Mouse (Mus musculus) liver, adult (tissue): ENCODE measurements around the gene Epb41l2.

Experiments used
- GATA4 ChIP-seq: IDR thresholded peaks from 2 replicates; pipeline ENCODE4 v1.6.1; 2014; ENCODE audit warnings: mild to moderate bottlenecking, low read length; ENCODE audit not compliant: insufficient replicate concordance

Epb41l2 gene

GRCm38 (mm10) chr10:25403813-25404701 lies 44.5 kb downstream of the Epb41l2 start:
- TF ChIP-seq GATA4: no peak

GRCm38 (mm10) chr10:25404702-25405098 lies 45.1 kb downstream of the Epb41l2 start:
- no peak for TF ChIP-seq GATA4

GRCm38 (mm10) chr10:25405551-25405950 lies 46.0 kb downstream of the Epb41l2 start:
- no peak for TF ChIP-seq GATA4

GRCm38 (mm10) chr10:25406695-25407094 lies 47.1 kb downstream of the Epb41l2 start:
- no peak for TF ChIP-seq GATA4

- no peak for TF ChIP-seq GATA4
Measured at GRCm38 (mm10) chr10:25408136-25408650, 48.6 kb downstream of the Epb41l2 start.

GRCm38 (mm10) chr10:25411836-25412373 lies 52.3 kb downstream of the Epb41l2 start:
- TF ChIP-seq GATA4: no peak

- no peak for TF ChIP-seq GATA4
Measured at GRCm38 (mm10) chr10:25415188-25415717, 55.7 kb downstream of the Epb41l2 start.

GRCm38 (mm10) chr10:25416696-25417095 lies 57.1 kb downstream of the Epb41l2 start:
- no peak for TF ChIP-seq GATA4

GRCm38 (mm10) chr10:25426058-25426457 lies 66.5 kb downstream of the Epb41l2 start:
- TF ChIP-seq GATA4: no peak

GRCm38 (mm10) chr10:25426814-25427213 lies 67.2 kb downstream of the Epb41l2 start:
- no peak for TF ChIP-seq GATA4

- peak; percentile 88; the same call in 1 of the 2 replicates for TF ChIP-seq GATA4
Measured at GRCm38 (mm10) chr10:25427523-25427922, 67.9 kb downstream of the Epb41l2 start.

- no peak for TF ChIP-seq GATA4
Measured at GRCm38 (mm10) chr10:25428658-25429057, 69.1 kb downstream of the Epb41l2 start.

GRCm38 (mm10) chr10:25429346-25429745 lies 69.7 kb downstream of the Epb41l2 start:
- no peak for TF ChIP-seq GATA4

- no peak for TF ChIP-seq GATA4
Measured at GRCm38 (mm10) chr10:25430862-25431261, 71.3 kb downstream of the Epb41l2 start.

GRCm38 (mm10) chr10:25432351-25432750 lies 72.8 kb downstream of the Epb41l2 start:
- TF ChIP-seq GATA4: no peak

- no peak for TF ChIP-seq GATA4
Measured at GRCm38 (mm10) chr10:25432938-25433337, 73.3 kb downstream of the Epb41l2 start.
